Mouse (Mus musculus): ENCODE results near the gene Tle2.

GRCm38 (mm10) chr10:81534826-81535225, 39.5 kb upstream of the Tle2 start:
- TF ChIP-seq CTCF (conservative IDR thresholded peaks at IDR 0.05; ENCODE audit: low read length) (no peak), NANOG (IDR thresholded peaks at IDR 0.05; ENCODE audit: borderline replicate concordance, low read length) (no peak)

Data from E14TG2a.4 (cell line).